Mouse (Mus musculus) erythroid progenitor cell, adult 5-6 weeks (primary cell): ENCODE results near the gene Catsperd. TPM values are rescaled to one million over a fixed set of nuclear protein-coding genes. Genes with fewer than 3 reads are reported as not detected.

Experiments
- ATAC-seq: replicated peaks from 2 replicates; pipeline ENCODE4 v1.8.0; 2016; ENCODE audit warnings: moderate number of reproducible peaks, mild to moderate bottlenecking, moderate TSS enrichment, inconsistent platforms; ENCODE audit not compliant: poor library complexity, low FRiP score, severe bottlenecking
- total RNA-seq, 2 experiments: library from RNA; stranded (forward) in 1 of 2; stranded (reverse) in 1 of 2; fragments of 150-400 nt in 1 of 2; fragments of 186-747, 209-891 nt in 1 of 2; gene quantifications; 2 replicates each; pipeline versions ENCODE4 v1.2.3 to v1.2.4; 2015 to 2017; ENCODE audit warnings: low replicate concordance in 2 of 2

Gene Catsperd
- not detected in 2 replicates for total RNA-seq (2015; ENCODE audit: low replicate concordance)
- not detected in 2 replicates for total RNA-seq (2017; ENCODE audit: low replicate concordance)

DNA sequence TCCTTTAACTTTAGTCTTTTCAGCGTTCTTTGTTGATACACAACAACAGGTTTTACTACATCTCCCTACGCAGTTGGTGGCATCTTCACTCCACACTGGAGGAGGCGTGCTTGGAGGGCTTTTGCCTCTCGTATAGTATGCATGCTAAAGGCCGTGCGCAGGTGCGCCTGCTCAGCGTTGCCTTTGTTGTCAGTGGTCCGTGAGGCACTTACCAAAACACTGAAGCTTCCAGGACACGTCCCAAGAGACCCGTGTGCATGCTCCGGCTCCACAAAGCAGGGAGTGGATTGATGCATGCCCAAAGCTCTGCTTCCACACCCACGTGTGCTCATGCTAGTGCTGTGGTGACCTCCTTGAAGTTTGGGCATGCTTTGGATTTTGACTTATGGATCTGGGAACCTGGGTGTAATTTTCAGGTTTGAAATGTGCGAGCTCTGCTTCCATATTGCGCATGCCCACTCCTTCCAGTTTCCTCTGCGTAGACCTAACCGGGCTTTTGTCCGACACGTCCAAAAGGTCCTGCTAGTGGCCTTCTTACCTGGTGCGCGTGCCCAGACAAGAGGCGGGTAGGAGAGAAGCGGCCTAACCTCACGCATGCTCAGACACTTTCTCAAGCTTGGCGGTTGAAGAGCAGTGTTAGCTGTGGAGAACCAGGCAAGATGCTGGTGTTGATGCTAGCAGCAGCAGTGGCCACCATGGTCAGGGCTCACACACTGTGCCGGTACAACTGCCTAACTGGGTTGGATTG lies at the start of gene Catsperd:
Gene Catsperd (plus strand): TSS at position 614 of the 748 bp plus-strand sequence.
- no peak for ATAC-seq

DNA sequence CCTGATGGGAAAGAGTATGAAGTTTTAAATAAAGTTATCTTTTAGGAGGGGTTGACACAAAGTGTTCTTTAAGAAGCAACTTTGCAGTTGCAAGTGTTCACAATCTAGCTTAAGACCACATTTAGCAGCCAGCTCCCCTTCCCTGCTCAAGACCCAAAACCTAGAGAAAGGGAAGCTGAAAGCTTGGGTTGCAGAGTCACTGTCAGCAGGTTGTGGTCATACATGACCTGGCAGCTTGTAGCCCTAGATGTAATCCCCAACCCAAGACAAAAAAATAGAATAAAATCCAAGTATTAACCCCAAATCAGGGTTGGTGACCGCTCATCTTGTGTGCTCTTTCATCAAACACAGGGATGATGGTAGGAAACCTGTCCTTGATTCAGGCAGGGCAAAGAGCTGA lies 44.9 kb upstream of the Catsperd start:
- no peak for ATAC-seq

DNA sequence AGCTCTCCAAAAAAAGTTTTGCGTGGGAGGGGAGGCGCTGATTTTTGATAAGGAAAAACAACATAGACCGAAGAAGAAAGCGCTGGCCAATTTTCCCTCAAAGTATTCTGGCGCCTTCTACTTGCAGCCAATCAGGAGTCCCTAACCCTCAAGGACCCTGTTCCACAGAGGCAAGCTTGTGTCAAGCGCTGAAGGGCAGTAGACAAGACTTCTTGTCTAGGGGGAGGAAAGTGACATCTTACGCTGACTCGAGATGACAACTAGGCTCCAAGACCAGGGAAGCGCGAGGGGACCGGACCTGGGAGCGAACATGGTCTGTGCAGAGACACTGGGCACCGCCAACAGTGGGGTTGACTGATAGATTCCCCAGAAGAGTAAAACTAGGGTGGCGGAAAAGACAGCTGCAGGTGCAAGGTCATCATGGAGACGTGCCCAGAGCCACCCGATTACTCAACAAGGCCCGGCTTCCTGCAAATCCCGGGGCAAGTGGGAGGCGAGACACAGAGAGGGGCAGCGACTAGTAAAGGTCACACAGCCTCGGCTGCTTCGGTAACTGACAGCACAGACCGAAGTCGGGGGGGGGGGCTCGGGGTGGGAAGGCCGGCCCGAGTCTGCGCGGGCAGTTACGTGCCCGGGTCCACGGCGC lies 44.2 kb upstream of the Catsperd start:
- no peak for ATAC-seq

DNA sequence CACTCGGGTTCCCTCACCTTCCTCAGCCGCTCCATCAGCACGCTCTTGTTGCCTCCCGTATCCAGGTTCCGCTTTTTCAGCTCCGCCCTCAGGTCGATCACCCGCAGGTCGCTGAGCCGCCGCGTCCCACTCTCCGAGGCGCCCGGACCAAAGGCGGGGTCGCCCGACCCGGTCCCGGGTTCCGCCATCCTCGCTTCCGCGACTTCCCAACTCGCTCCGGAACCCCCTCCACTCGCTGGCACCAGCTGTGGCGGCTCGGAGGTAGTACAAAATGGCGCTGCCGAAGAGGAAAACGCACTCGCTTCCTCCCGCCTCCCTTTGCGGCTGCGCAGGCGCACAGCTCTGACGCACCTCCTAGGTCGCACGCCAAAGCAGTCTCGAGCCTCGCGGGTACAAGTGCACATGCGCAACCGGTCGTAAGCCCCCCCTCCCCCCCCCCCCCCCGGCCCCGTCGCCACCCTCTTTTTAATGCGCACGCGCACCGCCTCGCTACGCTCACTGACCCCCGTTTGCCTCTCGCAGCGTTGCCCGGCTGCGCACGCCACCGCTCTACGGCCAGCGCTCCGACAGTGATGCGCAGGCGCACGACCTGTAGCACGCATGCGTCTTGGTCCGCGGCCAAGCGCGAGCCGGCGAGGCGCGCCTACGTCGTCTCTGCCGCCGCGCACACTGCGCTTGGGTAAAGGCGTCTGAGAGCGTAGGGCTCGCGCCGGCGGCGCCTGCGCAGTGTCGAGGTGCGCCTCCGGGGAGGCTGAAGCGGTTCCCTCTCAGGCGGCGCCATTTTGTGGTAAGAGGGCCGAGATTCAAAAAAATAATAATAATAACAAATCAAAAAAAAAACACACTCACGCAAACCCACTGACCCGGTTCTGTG lies 43.4 kb upstream of the Catsperd start, which contains the start of the genes Safb2 and Safb:
Gene Safb2 (minus strand): TSS at position 329 of the 874 bp plus-strand sequence.
Gene Safb (plus strand): TSS at position 569 of the 874 bp plus-strand sequence.
- peak; percentile 87 for ATAC-seq

DNA sequence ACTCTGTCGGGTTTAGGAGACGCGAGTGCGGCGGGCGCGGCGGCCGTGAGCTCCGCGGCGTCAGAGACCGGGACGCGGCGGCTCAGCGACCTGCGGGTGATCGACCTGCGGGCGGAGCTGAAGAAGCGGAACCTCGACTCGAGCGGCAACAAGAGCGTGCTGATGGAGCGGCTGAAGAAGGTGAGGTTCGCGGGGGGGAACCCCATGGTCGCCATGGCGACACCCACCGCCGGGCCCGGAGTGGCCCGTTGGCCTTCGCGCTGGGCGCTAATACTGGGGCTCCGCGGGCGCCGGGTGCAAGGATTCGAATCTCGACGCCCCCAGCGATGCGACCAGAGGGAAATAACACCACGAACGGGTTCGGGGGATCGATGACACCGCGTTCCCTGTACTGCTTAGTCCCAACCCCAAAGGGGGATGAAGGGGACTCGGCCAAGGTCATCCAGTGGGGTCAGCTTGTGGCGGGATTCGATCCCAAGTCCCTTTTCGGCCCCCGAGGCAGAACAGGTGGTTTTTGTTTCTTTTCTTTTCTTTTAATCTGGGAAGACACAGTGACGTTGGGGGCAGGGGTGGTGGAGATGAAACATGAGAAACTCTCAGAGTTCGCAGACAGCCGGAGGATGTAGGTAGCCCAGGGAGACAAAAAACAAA lies 42.6 kb upstream of the Catsperd start:
- no peak for ATAC-seq

DNA sequence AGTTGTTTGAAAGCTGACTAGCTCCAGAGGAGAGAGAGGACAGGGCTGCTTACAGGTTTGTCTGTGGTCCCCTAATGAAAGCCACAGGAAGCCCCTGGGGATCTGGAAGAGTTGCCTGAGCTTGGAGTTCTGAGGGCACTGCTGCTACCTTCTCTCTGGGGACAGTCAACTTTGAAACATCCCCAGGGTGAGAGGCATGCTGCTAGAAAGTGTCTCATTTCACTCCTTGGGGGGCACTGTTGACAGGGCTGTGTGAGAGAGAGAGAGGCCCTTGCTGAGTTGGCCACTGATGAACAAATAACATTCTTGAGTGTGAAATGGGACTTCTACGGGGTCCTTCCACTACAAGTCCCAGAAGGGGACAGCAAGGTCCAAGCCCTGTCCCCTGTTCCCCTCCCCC lies 40.2 kb upstream of the Catsperd start:
- ATAC-seq: no peak

DNA sequence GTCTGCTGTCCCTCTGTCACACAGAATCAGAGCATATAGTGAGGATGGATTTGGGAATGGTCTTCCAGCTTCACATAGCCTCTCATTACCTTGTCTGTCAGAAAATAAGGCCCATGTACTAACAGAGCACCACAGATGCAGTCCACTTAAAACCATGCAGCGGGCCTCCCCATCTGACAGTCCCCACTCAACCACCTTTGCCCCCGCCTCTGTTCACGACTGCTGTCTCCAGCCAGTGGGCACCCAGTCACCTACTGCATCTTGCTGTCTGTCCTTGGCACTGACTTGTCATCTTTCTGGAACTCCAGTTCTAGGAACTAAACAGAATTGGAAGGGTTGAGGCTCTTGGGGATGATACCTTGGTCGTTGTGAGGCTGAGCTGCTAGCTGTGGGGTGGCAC lies 39.0 kb upstream of the Catsperd start:
- no peak for ATAC-seq

DNA sequence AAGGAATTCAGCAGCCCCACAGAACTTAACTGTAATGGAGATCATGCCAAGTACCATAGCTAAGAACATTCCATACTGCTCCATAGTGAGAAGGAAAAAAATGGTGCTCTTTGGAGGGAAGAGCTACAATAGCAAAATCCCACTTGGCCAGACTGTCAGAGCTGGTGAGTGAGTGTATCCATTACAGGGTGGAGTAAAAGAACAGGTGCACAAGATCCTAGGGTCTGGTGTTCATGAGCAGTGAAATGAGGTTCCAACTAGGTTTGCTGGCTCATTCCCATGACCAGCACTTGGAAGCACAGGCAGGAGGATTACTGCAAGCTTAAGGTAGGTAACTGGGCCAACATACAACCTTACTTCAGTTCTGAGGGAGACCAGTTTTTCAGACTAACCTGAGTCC lies 35.4 kb upstream of the Catsperd start:
- no peak for ATAC-seq

DNA sequence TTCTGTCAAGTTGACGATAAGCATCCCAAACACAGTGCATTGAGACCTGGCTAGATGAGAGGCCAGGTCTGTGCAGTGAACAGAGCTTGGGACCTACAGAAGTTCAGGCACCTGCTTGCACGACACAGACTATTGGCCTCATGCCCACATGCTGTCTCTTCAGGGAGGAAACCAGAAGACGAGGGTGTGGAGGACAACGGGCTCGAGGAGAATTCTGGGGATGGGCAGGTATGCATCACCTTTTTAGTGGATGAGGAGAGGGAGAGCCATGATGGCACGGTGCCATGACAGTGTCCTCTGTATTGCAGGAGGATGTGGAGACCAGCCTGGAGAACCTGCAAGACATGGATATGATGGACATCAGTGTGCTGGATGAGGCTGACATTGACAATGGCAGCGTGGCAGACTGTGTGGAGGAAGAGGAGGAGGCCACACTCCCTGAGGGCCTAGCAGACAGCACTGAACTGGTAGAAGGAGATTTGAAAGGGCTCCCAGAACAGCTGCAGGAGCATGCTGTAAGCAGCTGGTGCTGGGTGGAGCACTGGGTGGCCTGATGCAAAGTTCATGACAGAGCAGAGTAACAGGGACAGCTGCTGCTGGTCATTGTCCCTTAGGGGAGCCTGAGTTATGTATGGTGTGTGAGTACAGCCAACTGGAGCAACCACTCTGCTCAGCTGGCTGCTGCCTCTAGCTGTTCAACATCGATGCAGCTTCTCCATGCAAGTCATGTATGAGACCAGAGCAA lies 34.2 kb upstream of the Catsperd start:
- no peak for ATAC-seq

DNA sequence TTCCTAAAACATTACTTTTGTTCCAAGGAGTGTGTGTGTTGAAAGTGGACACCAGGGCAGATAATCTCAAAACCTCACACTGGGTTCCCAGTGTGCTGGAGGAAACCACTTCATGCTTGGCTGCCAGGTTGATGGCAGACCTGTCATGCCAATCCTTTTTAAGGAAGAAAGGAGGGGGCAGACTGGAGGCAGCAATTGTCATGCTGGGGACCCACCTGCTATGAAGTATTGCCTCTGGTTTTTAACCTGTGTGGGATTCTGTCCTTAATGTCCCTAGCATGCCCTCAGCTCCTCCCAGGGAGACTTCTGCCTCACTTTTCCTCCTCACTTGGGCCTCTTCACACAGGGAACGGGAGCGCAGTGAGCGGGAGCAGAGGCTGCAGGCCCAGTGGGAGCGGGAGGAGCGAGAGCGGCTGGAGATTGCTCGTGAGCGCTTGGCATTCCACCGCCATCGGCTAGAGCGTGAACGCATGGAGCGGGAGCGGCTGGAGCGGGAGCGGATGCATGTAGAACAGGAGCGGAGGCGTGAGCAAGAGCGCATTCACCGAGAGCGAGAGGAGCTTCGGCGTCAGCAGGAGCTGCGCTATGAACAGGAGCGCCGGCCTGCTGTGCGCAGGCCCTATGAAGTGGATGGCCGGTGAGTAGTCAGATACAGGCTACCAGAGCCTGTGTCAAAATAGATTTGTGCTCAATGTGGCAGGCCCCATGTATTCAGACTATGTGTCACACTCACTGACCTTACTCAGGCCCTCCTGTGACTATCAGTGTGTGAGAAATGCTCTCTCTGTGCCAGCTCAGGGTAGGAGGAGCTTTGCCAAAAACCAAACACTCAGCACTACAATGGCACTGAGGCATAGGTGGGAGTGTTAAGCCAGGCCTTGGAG lies 24.5 kb upstream of the Catsperd start:
- ATAC-seq: no peak

DNA sequence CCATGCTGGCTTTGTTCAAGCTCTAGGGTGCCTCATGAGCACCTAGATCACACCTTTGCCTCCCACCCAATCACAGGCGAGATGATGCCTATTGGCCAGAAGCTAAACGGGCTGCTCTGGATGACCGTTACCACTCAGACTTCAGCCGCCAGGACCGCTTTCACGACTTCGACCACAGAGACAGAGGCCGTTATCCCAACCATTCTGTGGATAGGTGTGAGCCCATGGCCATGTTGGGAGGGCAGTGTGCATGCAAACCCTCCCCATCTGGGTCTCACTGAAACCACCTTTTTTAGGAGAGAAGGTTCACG lies 23.9 kb upstream of the Catsperd start:
- no peak for ATAC-seq

DNA sequence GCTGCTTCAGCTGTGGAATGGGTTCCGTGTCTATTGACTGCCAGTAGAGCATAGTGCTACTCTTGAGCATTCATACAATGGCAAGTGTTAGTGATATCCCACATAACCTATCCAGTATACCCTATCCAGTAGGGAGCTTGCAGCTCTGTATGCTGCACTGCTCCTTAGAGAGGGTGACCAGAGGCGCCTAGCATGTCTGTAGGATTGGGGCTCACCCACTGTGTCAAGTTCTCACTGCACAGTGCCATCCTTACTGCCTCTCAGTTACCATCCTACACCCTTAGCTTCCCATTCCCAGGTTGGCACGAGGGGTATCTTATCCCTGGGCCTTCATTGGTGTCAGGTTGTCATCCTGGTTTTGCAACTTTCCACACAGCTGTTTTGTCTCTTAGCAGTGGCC lies 23.5 kb upstream of the Catsperd start:
- ATAC-seq: no peak

DNA sequence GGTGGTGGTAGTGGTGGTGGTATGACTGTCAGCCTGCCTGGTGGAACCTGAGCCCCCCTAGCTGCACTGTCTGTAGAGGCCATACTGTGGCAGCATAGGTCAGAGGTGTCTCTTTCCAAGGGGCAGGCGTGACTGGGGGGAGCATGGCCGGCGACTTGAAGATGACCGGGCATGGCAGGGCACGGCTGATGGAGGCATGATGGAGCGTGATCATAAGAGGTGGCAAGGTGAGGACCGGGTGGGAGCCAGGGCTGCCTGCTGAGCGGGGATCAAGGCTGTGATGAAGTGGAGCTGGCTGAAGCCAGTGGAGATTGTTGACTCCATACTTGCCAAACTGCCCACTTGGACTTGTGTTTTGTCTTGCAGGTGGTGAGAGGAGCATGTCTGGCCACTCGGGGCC lies 22.5 kb upstream of the Catsperd start:
- no peak for ATAC-seq

DNA sequence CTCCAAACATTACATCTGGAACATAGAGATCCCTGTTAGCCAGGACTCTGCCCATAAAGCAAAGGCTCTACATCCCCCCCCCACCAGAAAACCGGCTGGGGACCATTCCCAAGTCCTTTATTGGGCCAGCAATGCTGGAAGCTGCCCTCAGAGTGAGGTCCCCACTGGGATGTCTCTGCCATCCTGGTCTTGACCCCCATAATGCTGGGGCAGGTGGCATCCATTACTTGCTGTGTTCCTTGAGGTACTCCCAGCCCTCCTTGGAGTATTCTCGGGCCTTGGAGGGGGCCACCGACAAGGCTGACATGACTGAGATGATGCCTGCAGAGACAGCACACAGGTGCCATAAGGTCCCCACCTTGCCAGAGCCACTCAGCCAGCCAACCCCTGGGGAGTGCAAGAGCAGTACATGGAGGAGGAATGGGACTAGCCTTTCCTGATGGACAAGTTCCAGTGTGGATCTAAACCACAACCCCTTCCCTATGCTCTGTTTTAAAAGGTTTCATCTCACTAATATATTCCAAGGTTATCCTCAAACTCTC lies 20.4 kb upstream of the Catsperd start:
- no peak for ATAC-seq

DNA sequence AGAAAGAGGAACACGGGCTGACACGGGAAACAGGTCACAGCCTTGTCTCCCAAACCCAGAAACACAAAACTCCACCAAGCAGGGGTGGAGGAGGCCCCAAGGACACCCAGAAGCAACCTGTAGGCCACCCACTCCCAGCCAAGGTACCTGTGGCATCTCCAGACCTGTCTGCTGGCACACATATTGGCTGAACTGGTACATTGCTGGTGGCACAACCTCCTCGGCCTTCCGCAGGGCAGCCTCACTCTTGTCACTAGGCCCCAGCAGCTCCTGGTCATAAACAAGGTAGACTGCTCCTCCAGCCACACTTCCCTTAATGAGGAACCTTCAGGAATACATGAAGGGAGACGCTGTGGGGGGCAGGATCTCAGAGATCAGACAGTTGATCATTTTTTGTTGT lies 19.2 kb upstream of the Catsperd start:
- ATAC-seq: no peak

DNA sequence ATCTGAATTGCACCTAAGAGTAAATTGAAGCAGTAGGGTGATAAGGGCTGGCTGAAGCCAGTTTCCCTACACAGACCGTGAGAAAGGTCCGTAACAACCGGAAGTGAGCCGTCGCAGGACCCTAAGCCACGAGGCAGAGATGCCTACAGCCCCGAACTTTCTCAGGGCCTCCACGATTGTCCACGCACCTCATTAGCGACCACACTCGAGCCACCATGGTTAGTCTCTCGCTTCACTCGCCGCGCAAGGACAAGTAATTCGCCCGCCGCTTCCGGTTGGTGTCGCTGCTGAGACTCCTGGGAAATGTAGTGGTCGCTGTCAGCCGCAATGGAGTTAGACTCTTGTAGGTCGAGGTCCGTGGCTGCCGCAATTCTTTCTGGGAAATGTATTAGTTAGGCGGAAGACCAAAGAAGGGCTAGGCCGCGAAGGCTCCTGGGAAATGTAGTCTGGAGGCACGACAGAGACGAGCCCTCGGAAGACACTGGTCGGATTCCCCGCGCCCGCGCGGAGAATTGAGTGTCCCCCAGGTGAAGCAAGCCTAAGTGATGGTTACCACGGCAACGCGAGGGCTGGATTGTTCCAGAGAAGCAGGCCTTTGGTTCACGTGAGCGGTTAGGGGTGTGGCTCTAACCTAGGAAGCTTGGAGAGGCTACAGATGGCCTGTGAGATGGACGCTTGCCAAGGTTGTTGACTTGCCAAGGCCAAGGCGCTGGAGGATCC lies 18.3 kb upstream of the Catsperd start, which contains the start of gene 2410015M20Rik:
Gene 2410015M20Rik (minus strand): TSS at position 320 of the 720 bp plus-strand sequence.
- ATAC-seq: peak; percentile 84

DNA sequence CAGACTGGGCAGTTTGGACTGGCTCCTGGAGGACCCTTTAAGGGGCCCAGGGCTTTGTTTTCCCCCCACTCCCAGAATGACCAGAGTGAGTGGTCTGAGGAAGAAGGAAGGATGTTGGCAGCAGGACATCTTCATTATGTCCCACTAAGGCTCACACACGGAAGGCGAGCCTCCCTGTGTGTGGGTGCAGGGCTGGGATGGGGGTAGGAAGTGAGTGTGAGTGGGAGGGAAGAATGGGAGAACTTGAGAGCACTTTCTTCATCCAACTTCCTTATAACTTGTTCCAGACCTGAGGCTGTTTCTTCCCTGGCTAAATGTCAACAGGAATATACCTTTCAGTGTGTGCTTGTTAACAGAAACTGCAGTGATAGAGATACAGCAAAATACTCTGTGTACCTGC lies 16.6 kb upstream of the Catsperd start:
- no peak for ATAC-seq
